Mouse (Mus musculus) lung, postnatal 10 days (tissue): Measurements from ENCODE around the gene Psen1.
A peak's percentile ranks its signal among the peaks of the same experiment; 100 is the strongest.

ENCODE experiments used
- DNase-seq: peaks from one replicate; pipeline ENCODE4 v3.0.0; 2021

Psen1 gene

DNA sequence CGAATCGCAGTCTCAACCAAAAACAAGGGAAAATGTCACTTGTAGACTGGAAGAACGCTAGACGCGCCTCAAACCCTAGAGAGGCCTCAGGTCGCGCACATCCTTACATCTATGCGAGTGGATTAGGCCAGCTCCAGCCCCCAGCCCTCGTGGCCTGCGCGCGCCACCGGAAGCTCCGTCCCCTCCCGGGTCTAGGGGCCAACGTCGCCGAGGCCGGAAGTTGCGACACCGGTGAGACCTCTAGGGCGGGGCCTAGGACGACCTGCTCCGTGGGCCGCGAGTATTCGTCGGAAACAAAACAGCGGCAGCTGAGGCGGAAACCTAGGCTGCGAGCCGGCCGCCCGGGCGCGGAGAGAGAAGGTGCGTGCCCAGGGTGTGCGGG, at the start of gene Psen1:
Gene Psen1, plus strand, starts transcription at position 219 of the 382 bp plus-strand sequence.
- peak; percentile 97 for DNase-seq

- no peak for DNase-seq
Measured at GRCm38 (mm10) chr12:83641233-83641632, 46.7 kb upstream of the Psen1 start.

DNA sequence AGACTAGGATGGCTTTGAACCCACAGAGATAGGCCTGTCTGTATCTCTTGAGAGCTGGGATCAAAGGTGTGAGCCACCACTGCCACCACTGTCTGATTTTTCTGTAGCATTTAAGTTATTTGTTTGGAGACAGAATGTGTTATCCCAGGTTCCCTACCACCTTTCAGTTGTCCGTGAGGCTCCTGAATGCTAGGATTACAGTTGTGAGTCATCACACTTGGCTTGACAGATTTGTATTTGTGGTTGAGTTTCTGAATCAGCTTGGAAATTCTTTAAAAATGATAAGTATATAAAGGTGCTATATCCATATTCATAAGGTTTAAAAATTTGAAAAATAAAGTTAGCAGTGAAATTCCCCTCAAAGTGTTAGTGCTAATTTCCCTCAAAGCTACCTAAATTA, 44.8 kb upstream of the Psen1 start:
- no peak for DNase-seq

GRCm38 (mm10) chr12:83650346-83650745, 37.6 kb upstream of the Psen1 start:
- DNase-seq, result no peak

DNA sequence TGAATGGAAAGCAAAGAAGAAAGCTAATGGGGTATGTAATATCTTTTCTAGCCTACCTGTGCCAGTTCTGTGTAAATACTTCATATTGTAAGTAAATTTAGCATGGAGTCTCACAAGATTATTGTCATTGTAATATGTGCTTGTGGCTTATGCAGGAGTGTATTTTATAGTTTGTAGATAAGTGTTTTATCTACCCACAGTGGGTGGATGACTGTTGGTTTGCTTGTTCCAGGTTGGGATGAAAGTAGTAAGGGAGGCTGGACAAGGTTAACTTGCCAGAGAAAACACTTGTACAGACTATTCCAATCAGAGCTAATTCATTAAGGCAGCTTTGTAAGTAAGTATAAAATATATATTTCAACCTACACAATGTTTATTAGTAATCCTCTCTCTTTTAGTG, 36.5 kb upstream of the Psen1 start:
- DNase-seq, result no peak

DNA sequence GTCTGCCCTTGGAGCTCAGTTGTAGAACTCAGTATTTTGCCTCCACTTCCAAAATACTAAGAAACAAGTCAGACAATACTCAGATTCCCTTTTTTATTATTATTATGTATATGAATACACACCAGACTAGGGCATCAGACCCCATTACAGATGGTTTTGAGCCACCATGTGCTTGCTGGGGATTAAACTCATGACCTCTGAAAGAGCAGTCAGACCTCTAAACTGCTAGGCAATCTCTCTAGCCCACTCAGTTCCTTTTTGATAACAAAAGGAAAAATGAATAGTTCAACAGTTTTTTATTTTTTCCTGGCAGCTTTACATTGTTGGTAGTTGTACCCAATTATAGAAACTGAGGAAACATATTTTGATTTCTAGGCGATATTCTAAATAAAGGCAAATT, 2.5 kb upstream of the Psen1 start:
- DNase-seq, result no peak

- no peak for DNase-seq
Measured at GRCm38 (mm10) chr12:83686575-83687350, 1.2 kb upstream of the Psen1 start.

- DNase-seq, result no peak
Measured at GRCm38 (mm10) chr12:83688316-83689086, 549 bp downstream of the Psen1 start.

DNA sequence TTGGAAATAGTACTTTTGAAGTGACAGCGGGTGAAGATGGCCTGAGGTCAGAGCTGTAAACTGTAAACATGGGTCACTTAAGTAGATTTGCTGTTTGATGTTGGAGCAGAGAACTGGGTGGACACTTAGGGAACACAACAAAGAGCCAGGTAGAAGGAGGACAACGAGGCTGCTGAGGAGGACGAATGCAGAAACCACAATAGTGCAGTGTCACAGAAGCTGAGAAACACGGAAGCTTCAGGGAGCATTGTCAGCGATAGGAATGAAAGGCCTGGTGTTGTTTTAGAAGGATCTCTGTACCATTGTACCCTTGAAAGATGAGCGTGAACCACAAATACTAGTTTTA, 1.1 kb downstream of the Psen1 start:
- DNase-seq, result no peak

DNA sequence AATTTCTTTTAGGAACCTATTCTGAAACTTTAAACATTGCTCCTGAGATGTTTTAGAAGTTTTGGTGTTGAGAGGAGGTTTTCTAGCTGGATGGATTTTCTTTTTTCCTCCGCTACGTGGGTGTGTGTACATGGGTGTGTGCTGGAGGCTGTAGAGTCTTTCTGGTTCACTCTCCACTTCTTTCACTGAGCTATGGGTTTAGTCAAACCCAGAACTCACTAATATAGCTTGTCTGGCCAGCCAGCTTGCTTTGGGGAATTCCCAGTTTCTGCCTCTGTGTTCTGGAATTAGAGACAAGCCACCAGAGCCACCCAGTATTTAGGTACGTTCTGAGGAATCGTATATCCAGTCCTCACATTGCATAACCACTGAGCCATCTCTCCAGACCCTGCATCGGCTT, 6.1 kb downstream of the Psen1 start:
- no peak for DNase-seq

DNA sequence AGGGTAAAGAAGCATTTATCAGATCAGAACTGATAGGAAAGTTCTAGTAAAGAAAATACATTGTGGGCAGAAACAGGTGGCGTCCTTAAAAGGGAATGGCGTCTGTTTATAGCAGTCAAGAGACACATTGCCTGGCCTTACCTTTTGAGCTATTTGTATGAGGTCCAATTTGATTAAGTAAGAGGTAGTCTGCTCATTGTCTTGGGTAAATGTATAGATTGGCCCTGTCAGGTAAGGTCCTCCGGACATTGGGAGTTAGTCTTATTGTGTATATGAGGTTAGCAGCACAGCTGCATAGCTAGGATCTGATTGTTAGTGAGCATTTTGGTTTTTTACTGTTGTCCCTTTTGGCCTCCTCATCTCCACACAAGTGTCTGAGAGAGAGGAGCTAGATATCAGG, 6.7 kb downstream of the Psen1 start:
- no peak for DNase-seq

GRCm38 (mm10) chr12:83698637-83699036, 10.7 kb downstream of the Psen1 start:
- DNase-seq, result no peak

GRCm38 (mm10) chr12:83701608-83702007, 13.7 kb downstream of the Psen1 start:
- DNase-seq, result no peak

- DNase-seq, result no peak
Measured at GRCm38 (mm10) chr12:83702796-83703195, 14.8 kb downstream of the Psen1 start.

DNA sequence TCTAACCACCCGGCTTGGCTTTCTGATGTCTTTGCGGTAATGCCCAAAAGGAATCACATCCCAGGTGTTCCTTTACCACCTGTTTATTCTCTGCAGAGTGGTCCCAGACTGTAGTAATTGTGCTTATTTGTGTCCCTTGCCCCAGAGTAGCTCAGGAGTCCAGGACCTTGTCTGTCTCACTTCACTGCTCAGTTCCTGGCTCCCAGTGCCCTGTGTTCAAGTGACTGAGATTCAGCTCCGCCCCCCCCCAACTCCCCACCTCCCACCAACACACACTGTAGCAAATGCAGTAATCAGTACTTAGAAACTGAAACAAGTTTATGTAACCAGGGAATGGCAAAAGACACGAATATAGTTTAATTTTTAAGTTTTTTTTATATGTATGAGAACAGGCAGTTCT, 19.0 kb downstream of the Psen1 start:
- DNase-seq, result no peak

- no peak for DNase-seq
Measured at GRCm38 (mm10) chr12:83708160-83709092, 20.5 kb downstream of the Psen1 start.

- DNase-seq, result no peak
Measured at GRCm38 (mm10) chr12:83709934-83710333, 22.0 kb downstream of the Psen1 start.

DNA sequence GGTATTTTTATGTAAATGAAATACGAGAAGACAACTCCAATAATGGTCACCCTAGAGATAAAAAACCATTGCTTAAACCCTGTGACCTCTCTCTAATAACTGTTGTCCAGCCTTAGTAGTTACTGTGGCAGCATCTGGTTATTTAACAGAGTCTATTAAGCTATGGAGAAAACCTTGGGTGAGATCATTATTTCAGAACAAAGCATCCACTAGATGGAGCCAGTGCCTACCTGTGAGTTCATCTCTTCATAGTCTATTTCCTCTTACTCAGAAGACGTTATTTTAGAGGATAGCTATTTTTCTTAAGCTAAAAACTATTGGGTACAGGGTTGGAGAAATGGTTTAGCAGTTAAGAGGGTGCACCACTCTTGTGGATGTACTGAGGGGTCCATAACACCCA, 25.8 kb downstream of the Psen1 start:
- DNase-seq, result peak; percentile 76

DNA sequence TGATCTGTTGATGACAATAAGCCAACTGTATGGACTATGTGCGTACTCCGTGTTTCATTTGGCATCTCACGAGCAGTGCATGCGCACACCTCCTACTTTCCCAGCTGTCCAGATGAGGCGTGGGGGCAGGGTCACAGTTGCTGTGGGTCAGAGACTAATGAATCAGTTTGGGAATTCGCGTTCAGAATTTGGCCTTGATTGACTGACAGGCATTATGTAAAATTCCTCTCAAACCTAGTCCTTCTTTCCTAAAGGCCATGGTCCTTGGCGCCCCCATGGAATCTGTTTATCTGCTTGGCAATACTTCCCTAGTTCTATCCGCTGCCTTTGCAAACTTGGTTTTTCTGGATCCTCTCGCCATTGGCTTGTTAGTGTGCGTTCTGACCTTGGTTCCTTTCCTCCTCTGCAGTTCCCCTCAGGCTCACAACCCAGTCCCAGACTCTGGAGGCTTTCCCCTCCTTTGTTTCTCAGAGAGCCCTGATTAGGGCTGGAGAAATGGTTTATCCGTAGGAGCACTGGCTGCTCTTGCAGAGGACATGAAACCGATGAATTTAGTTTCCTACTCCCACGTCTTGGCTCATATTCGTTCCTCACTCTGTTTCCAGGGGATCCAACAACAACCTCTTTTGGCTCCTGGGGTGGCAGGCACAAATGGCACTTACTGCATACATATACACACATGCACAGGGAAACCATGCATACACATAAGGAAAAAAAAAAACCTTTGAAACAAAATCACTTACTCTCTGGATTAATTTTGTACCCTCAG, 28.6 kb downstream of the Psen1 start:
- no peak for DNase-seq

DNA sequence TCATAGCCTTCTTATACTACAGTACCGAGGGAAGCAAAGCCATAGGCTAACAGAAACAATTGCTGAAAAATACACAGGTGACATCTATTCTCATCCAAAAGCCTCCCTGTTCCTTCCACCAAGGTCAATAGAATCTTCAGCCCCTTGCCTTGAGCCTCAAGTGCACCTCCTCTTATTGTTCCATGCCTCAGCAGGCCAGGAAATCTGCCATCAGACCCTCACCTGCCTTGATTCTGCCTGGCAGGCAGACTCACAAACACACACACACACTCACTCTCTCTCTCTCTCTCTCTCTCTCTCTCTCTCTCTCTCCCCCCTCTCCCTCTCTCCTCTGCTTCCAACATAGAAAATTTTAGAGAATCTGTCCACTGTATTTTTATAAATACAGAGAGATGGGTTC, 31.5 kb downstream of the Psen1 start:
- DNase-seq, result no peak

DNA sequence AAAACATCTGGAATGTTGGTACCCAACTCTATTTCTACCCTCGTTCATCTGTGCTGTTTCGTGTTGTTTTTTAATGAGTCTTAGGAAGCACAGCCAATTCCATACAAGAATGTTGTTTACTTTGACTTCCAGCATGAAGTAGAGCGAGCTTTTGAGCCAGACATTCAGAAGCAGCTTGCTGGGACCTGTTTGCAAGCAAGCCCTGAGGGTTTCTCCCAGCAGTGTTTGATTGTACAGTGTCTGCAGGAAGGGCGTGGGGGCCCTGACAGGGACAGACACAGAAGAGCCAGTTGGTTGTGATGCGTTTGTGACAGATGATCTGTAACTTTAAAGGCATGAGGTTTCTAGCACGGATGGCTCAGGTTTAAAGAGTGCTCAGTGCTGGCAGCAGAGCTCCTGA, 33.3 kb downstream of the Psen1 start:
- peak; percentile 9 for DNase-seq

GRCm38 (mm10) chr12:83723037-83723436, 35.1 kb downstream of the Psen1 start:
- no peak for DNase-seq
